Mouse (Mus musculus): ENCODE data around the gene Hspa1a. TPM values are rescaled to one million over a fixed set of nuclear protein-coding genes. Genes with fewer than 3 reads are reported as not detected.
"Not testable (repeated sequence)": the region's sequence is repeated elsewhere in the genome, so short reads cannot be mapped to it uniquely, and the experiment has no call there.

Gene Hspa1a
- total and polyA plus RNA-seq, 3 experiments, result 0.18 TPM; not detected in 2

DNA sequence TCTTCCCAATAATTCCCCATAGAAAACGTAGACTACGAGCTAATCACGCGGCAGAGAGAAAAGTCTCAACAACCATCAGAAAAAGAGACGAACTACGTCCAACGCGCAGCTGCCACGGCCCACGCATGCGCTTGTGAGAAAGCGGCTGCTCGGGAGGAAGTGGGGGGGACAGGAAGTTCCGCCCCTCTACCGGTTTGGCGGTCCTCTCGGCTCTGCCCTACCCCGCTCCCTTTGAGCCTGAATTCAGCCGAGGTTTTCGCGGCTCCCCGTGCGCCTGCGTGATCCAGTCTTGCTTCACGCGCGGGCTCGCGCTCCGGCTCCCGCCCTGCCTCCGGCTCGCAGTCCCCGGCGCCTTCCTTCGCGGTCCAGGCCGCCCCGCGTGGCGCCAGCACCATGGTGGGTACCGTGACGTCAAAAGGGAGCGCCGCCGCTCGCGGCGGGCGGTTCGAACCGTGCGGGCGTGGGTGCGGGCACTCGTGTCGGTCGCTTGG is 9.8 kb upstream of the Hspa1a start, which contains the start of gene Lsm2:
Gene Lsm2 (plus strand): TSS at position 173 of the 491 bp plus-strand sequence.
- Histone ChIP-seq H3K36me3 (replicated peaks) (peaks cover 66% of the 10 kb centered on the region), H3K4me3 (ENCODE audit: low read depth, low read length) (peak within 1 kb of the TSS; percentile 92), H3K9me3 (replicated peaks) (peaks cover 14% of the 10 kb centered on the region), H3K4me1 (ENCODE audit: insufficient read depth, low read depth, low read length) (peaks cover 43% of the 10 kb centered on the region), H3K27me3 (ENCODE audit: insufficient read depth, low read length) (no peaks in the 10 kb centered on the region)
- TF ChIP-seq TAL1 (conservative IDR thresholded peaks at IDR 0.05; ENCODE audit: low read depth, low read length) (no peak), POLR2AphosphoS5 (IDR thresholded peaks at IDR 0.05; ENCODE audit: insufficient replicate concordance, low read depth, low read length) (no peak), CTCF (IDR thresholded peaks at IDR 0.05; ENCODE audit: low read depth, low read length) (no peak), GATA1 (IDR thresholded peaks at IDR 0.05; ENCODE audit: borderline replicate concordance, low read length) (no peak), GATA2 (IDR thresholded peaks at IDR 0.05; ENCODE audit: borderline replicate concordance, low read depth, low read length) (no peak)
- DNase-seq (ENCODE audit: low spot score) (peak; percentile 84), ATAC-seq (ENCODE audit: extremely low read depth, insufficient number of reproducible peaks, low FRiP score, poor library complexity, severe bottlenecking) (peak; percentile 73)

DNA sequence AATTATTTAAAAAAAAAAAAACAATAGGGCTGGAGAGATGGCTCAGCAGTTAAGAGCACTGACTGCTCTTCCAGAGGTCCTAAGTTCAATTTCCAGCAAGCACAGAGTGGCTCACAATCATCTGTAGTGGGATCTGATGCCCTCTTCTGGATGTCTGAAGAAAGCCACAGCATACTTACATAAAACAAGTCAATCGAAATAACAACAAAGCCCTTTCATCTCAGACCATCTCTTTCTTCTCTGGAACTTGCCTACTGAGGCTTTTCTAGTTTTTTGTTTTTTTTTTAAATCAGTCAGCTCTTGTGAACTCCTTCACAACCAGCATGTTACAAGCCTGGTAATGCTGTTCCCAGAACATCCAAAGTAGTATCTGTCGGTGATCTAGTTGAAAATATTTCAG is 8.7 kb upstream of the Hspa1a start:
- no peaks in the 10 kb centered on the region for H3K27me3 ChIP-seq (ENCODE audit: insufficient read depth, low read length)
- DNase-seq (ENCODE audit: low spot score) (no peak), ATAC-seq (ENCODE audit: extremely low read depth, insufficient number of reproducible peaks, low FRiP score, poor library complexity, severe bottlenecking) (no peak)
- H3K4me1 ChIP-seq (ENCODE audit: insufficient read depth, low read depth, low read length), result peaks cover 36% of the 10 kb centered on the region
- TF ChIP-seq CTCF (IDR thresholded peaks at IDR 0.05; ENCODE audit: low read depth, low read length) (peak; percentile 24; the same call in 1 of the 2 replicates), POLR2AphosphoS5 (IDR thresholded peaks at IDR 0.05; ENCODE audit: insufficient replicate concordance, low read depth, low read length) (no peak)
- peaks cover 61% of the 10 kb centered on the region for H3K36me3 ChIP-seq (replicated peaks)
- H3K4me3 ChIP-seq (ENCODE audit: low read depth, low read length), result peak overlapping the region; percentile 92
- H3K9me3 ChIP-seq (replicated peaks), result peaks cover 14% of the 10 kb centered on the region

DNA sequence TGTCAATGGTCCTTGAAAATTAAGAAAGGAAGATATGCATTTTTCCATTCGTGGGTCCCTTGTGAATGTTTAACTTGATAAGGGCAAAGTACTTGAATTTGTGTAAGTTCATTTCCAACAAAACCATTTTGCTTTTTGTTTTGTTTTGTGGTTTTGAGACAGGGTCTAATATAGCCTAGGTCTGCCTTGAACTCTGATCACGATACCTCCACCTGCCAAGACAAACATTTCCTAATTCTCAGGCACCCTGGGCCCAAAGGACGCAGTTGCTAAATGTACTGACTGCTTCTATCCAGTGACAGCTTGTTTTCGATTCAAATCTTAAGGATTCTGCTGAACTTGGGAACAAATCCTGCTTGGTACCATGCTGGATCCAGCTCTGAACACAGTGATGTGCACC is 7.7 kb upstream of the Hspa1a start:
- Histone ChIP-seq H3K9me3 (replicated peaks) (peaks cover 14% of the 10 kb centered on the region), H3K36me3 (replicated peaks) (peaks cover 50% of the 10 kb centered on the region), H3K4me3 (ENCODE audit: low read depth, low read length) (no peak overlapping the region), H3K27me3 (ENCODE audit: insufficient read depth, low read length) (no peaks in the 10 kb centered on the region), H3K4me1 (ENCODE audit: insufficient read depth, low read depth, low read length) (peaks cover 25% of the 10 kb centered on the region)
- ATAC-seq (ENCODE audit: extremely low read depth, insufficient number of reproducible peaks, low FRiP score, poor library complexity, severe bottlenecking) (no peak), DNase-seq (ENCODE audit: low spot score) (no peak)
- TF ChIP-seq TAL1 (conservative IDR thresholded peaks at IDR 0.05; ENCODE audit: low read depth, low read length), result no peak
- TF ChIP-seq CTCF (IDR thresholded peaks at IDR 0.05; ENCODE audit: low read depth, low read length), result no peak
- TF ChIP-seq GATA2 (IDR thresholded peaks at IDR 0.05; ENCODE audit: borderline replicate concordance, low read depth, low read length), result no peak
- no peak for TF ChIP-seq POLR2AphosphoS5 (IDR thresholded peaks at IDR 0.05; ENCODE audit: insufficient replicate concordance, low read depth, low read length)
- no peak for TF ChIP-seq GATA1 (IDR thresholded peaks at IDR 0.05; ENCODE audit: borderline replicate concordance, low read length)

DNA sequence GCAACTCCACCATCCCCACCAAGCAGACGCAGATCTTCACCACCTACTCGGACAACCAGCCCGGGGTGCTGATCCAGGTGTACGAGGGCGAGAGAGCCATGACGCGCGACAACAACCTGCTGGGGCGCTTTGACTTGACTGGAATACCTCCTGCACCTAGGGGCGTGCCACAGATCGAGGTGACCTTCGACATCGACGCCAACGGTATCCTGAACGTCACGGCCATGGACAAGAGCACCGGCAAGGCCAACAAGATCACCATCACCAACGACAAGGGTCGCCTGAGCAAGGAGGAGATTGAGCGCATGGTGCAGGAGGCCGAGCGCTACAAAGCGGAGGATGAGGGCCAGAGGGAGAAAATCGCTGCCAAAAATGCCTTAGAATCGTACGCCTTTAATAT is 6.3 kb upstream of the Hspa1a start:
- Histone ChIP-seq H3K27me3 (ENCODE audit: insufficient read depth, low read length) (no peaks in the 10 kb centered on the region), H3K4me1 (ENCODE audit: insufficient read depth, low read depth, low read length) (peaks cover 18% of the 10 kb centered on the region), H3K9me3 (replicated peaks) (peaks cover 14% of the 10 kb centered on the region), H3K36me3 (replicated peaks) (peaks cover 42% of the 10 kb centered on the region), H3K4me3 (ENCODE audit: low read depth, low read length) (no peak overlapping the region)
- no peak for DNase-seq (ENCODE audit: low spot score)
- TF ChIP-seq GATA2 (IDR thresholded peaks at IDR 0.05; ENCODE audit: borderline replicate concordance, low read depth, low read length) (no peak), GATA1 (IDR thresholded peaks at IDR 0.05; ENCODE audit: borderline replicate concordance, low read length) (no peak), POLR2AphosphoS5 (IDR thresholded peaks at IDR 0.05; ENCODE audit: insufficient replicate concordance, low read depth, low read length) (no peak), TAL1 (conservative IDR thresholded peaks at IDR 0.05; ENCODE audit: low read depth, low read length) (no peak), CTCF (IDR thresholded peaks at IDR 0.05; ENCODE audit: low read depth, low read length) (no peak)
- ATAC-seq (ENCODE audit: extremely low read depth, insufficient number of reproducible peaks, low FRiP score, poor library complexity, severe bottlenecking), result no peak

DNA sequence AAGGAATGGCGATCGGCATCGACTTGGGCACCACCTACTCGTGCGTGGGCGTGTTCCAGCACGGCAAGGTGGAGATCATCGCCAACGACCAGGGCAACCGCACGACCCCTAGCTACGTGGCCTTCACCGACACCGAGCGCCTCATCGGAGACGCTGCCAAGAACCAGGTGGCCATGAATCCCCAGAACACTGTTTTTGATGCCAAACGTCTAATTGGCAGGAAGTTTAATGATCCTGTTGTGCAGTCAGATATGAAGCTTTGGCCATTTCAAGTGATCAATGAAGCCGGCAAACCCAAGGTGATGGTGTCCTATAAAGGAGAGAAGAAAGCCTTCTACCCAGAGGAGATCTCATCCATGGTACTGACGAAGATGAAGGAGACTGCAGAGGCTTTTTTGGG is 5.0 kb upstream of the Hspa1a start:
- peaks cover 14% of the 10 kb centered on the region for H3K4me1 ChIP-seq (ENCODE audit: insufficient read depth, low read depth, low read length)
- no peaks in the 10 kb centered on the region for H3K27me3 ChIP-seq (ENCODE audit: insufficient read depth, low read length)
- peaks cover 21% of the 10 kb centered on the region for H3K9me3 ChIP-seq (replicated peaks)
- no peak for TF ChIP-seq GATA1 (IDR thresholded peaks at IDR 0.05; ENCODE audit: borderline replicate concordance, low read length)
- TF ChIP-seq TAL1 (conservative IDR thresholded peaks at IDR 0.05; ENCODE audit: low read depth, low read length), result no peak
- no peak for TF ChIP-seq POLR2AphosphoS5 (IDR thresholded peaks at IDR 0.05; ENCODE audit: insufficient replicate concordance, low read depth, low read length)
- TF ChIP-seq CTCF (IDR thresholded peaks at IDR 0.05; ENCODE audit: low read depth, low read length), result no peak
- TF ChIP-seq GATA2 (IDR thresholded peaks at IDR 0.05; ENCODE audit: borderline replicate concordance, low read depth, low read length), result no peak
- ATAC-seq (ENCODE audit: extremely low read depth, insufficient number of reproducible peaks, low FRiP score, poor library complexity, severe bottlenecking) (no peak), DNase-seq (ENCODE audit: low spot score) (no peak)
- H3K4me3 ChIP-seq (ENCODE audit: low read depth, low read length), result no peak overlapping the region
- peaks cover 39% of the 10 kb centered on the region for H3K36me3 ChIP-seq (replicated peaks)

DNA sequence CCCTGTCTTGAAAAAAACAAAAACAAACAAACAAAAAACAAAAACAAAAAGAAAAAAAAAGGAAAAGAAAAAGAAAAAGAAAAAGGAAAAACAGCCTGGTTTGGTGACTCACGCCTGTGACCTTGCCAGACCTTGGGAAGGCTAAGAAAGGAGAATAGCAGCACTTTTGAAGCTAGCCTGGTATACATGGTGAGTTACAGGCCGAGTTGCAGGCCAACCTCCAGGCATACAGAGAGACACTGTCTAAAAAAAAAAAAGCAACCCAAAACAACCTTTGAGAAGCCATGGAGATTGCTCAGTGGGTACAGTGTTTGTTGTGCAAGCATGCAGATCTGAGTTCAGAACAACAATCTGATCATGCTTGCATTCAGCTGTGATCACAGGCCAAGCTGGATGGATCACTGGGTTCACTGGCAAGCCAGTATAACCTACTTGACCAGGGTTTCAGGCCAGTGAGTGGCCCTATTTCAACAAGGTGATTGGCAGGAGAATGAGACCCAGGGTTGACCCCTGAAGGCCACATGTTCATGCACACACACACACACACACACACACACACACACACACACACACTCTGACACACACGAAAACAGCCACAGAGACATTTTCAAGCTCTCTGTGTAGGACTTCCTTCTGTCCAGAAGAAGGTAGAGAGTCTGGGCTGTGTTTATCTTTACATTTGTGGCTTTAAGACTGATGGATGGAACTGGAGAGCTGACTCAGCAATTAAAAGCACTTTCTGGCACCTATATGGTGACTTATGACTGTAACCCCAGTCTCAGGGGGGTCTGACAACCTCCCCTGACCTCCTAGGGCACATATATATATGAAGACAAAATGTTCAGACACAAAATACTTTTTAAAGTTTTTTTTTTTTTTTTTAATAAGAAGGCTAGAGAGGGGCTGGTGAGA is 3.9 kb upstream of the Hspa1a start:
- ATAC-seq (ENCODE audit: extremely low read depth, insufficient number of reproducible peaks, low FRiP score, poor library complexity, severe bottlenecking) (no peak), DNase-seq (ENCODE audit: low spot score) (no peak)
- Histone ChIP-seq H3K4me1 (ENCODE audit: insufficient read depth, low read depth, low read length) (peaks cover 12% of the 10 kb centered on the region), H3K36me3 (replicated peaks) (peaks cover 39% of the 10 kb centered on the region), H3K4me3 (ENCODE audit: low read depth, low read length) (no peak overlapping the region), H3K9me3 (replicated peaks) (peaks cover 27% of the 10 kb centered on the region), H3K27me3 (ENCODE audit: insufficient read depth, low read length) (no peaks in the 10 kb centered on the region)
- TF ChIP-seq CTCF (IDR thresholded peaks at IDR 0.05; ENCODE audit: low read depth, low read length), result no peak
- TF ChIP-seq GATA1 (IDR thresholded peaks at IDR 0.05; ENCODE audit: borderline replicate concordance, low read length), result no peak
- TF ChIP-seq TAL1 (conservative IDR thresholded peaks at IDR 0.05; ENCODE audit: low read depth, low read length), result no peak
- TF ChIP-seq GATA2 (IDR thresholded peaks at IDR 0.05; ENCODE audit: borderline replicate concordance, low read depth, low read length), result no peak
- no peak for TF ChIP-seq POLR2AphosphoS5 (IDR thresholded peaks at IDR 0.05; ENCODE audit: insufficient replicate concordance, low read depth, low read length)

DNA sequence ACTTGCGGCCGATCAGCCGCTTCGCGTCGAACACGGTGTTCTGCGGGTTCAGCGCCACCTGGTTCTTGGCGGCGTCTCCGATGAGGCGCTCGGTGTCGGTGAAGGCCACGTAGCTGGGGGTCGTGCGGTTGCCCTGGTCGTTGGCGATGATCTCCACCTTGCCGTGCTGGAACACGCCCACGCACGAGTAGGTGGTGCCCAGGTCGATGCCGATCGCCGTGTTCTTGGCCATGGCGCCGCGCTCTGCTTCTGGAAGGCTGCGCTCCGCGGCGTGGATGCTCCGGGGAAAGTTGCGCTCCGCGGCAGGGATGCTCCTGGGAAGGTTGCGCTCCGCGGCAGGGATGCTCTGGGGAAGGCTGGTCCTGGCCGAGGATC is 275 bp downstream of the Hspa1a start:
- H3K4me3 ChIP-seq (ENCODE audit: low read depth, low read length); DNase-seq (ENCODE audit: low spot score); ATAC-seq (ENCODE audit: extremely low read depth, insufficient number of reproducible peaks, low FRiP score, poor library complexity, severe bottlenecking); H3K4me1 ChIP-seq (ENCODE audit: insufficient read depth, low read depth, low read length); H3K36me3 ChIP-seq (replicated peaks): not testable (repeated sequence)
- Histone ChIP-seq H3K27me3 (ENCODE audit: insufficient read depth, low read length) (peaks cover 14% of the 10 kb centered on the region), H3K9me3 (replicated peaks) (peaks cover 16% of the 10 kb centered on the region)

DNA sequence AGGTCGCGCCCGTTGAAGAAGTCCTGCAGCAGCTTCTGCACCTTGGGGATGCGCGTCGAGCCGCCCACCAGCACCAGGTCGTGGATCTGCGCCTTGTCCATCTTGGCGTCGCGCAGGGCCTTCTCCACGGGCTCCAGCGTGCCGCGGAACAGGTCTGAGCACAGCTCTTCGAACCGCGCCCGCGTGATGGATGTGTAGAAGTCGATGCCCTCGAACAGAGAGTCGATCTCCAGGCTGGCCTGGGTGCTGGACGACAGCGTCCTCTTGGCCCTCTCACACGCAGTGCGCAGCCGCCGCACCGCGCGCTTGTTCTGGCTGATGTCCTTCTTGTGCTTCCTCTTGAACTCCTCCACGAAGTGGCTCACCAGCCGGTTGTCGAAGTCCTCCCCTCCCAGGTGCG is 1.1 kb downstream of the Hspa1a start:
- peaks cover 16% of the 10 kb centered on the region for H3K9me3 ChIP-seq (replicated peaks)
- H3K4me3 ChIP-seq (ENCODE audit: low read depth, low read length); H3K4me1 ChIP-seq (ENCODE audit: insufficient read depth, low read depth, low read length); ATAC-seq (ENCODE audit: extremely low read depth, insufficient number of reproducible peaks, low FRiP score, poor library complexity, severe bottlenecking); H3K36me3 ChIP-seq (replicated peaks); DNase-seq (ENCODE audit: low spot score): not testable (repeated sequence)
- H3K27me3 ChIP-seq (ENCODE audit: insufficient read depth, low read length), result peaks cover 16% of the 10 kb centered on the region

DNA sequence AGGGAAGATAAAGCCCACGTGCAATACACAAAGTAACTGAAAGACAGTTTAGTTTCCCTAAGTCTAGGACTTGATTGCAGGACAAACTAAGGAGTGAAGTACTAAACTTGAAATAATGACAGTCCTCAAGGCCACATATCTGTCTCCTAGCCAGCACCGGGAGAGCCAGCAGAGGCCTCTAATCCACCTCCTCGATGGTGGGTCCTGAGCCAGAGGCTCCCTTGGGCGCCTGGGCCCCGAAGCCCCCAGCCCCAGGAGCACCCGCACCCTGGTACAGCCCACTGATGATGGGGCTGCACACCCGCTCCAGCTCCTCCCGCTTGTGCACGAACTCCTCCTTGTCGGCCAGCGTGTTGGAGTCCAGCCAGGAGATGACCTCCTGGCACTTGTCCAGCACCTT is 2.1 kb downstream of the Hspa1a start, which contains the start of gene Gm20481:
Gene Gm20481 (plus strand): TSS at position 91 of the 400 bp plus-strand sequence.
- H3K9me3 ChIP-seq (replicated peaks), result peaks cover 16% of the 10 kb centered on the region
- H3K4me3 ChIP-seq (ENCODE audit: low read depth, low read length); ATAC-seq (ENCODE audit: extremely low read depth, insufficient number of reproducible peaks, low FRiP score, poor library complexity, severe bottlenecking); DNase-seq (ENCODE audit: low spot score); H3K36me3 ChIP-seq (replicated peaks): not testable (repeated sequence)
- peaks cover 16% of the 10 kb centered on the region for H3K4me1 ChIP-seq (ENCODE audit: insufficient read depth, low read depth, low read length)
- peaks cover 18% of the 10 kb centered on the region for H3K27me3 ChIP-seq (ENCODE audit: insufficient read depth, low read length)
